Mouse (Mus musculus): ENCODE data around the gene Arpp21.

GRCm38 (mm10) chr9:112078903-112079302 lies 156.8 kb downstream of the Arpp21 start:
- TF ChIP-seq EP300 (IDR thresholded peaks at IDR 0.05; ENCODE audit: insufficient read depth, low read depth, low read length) (no peak), CTCF (IDR thresholded peaks at IDR 0.05) (no peak), POLR2A (IDR thresholded peaks at IDR 0.05; ENCODE audit: insufficient read depth, low read depth, low read length) (no peak)

Data from heart, adult 2 months (tissue).